Mouse (Mus musculus) hindbrain, embryonic 15.5 days (tissue): Measurements from ENCODE around the gene Tenm2. TPM values are rescaled to one million over a fixed set of nuclear protein-coding genes. Genes with fewer than 3 reads are reported as not detected.

Experiments
- ATAC-seq: fragments of 200-750 bp; cut with Nextera tagmentation; 2 replicates; pipeline ENCODE4 v1.8.0; 2017; ENCODE audit warnings: low read depth, moderate number of reproducible peaks, moderate TSS enrichment; ENCODE audit not compliant: low FRiP score
- H3K27ac ChIP-seq: fragments of 300-500 bp; sonication (generic); replicated peaks from 2 replicates; pipeline ENCODE4 v1.5.1; 2015; ENCODE audit warnings: mild to moderate bottlenecking, inconsistent platforms
- H3K27me3 ChIP-seq: fragments of 300-500 bp; sonication (generic); 2 replicates; pipeline ENCODE4 v1.6.1; 2015; ENCODE audit warnings: control low read depth, inconsistent platforms
- H3K36me3 ChIP-seq: fragments of 300-500 bp; sonication (generic); 2 replicates; pipeline ENCODE4 v1.6.1; 2015; ENCODE audit warnings: control low read depth, inconsistent platforms
- H3K4me1 ChIP-seq: fragments of 300-500 bp; sonication (generic); replicated peaks from 2 replicates; pipeline ENCODE4 v1.6.1; 2015; ENCODE audit warnings: control low read depth, inconsistent platforms
- H3K4me2 ChIP-seq: fragments of 300-500 bp; sonication (generic); 2 replicates; pipeline ENCODE4 v1.6.1; 2015; ENCODE audit warnings: moderate library complexity, mild to moderate bottlenecking, inconsistent platforms
- H3K4me3 ChIP-seq: fragments of 300-500 bp; sonication (generic); 2 replicates; pipeline ENCODE4 v1.5.1; 2015; ENCODE audit warnings: mild to moderate bottlenecking, inconsistent platforms
- H3K9ac ChIP-seq: fragments of 300-500 bp; sonication (generic); 2 replicates; pipeline ENCODE4 v1.6.1; 2015; ENCODE audit warnings: inconsistent platforms
- H3K9me3 ChIP-seq: fragments of 300-500 bp; sonication (generic); 2 replicates; pipeline ENCODE4 v1.6.1; 2016; ENCODE audit warnings: control low read depth, inconsistent platforms
- whole genome bisulfite sequencing: fragments of 180-500 bp; shearing (Covaris S2); methylation state at CpG from one replicate; pipeline ENCODE4 v1.1.7; 2015; 5-methylcytosine and 5-hydroxymethylcytosine counted together
- polyA plus RNA-seq: library from polyadenylated mRNA; unstranded; fragments of >200 nt; fragmentation: Nextera tagmentation; extraction: Ambion mirVana; gene quantifications from 2 replicates; pipeline ENCODE4 v1.2.1, GENCODE M21; 2015

Gene Tenm2
- polyA plus RNA-seq, 1 experiment from 2014 or later: 33.1 TPM

GRCm38 (mm10) chr11:36153450-36153849 lies 1082.3 kb downstream of the Tenm2 start:
- no peaks in the 10 kb centered on the region for H3K9me3 ChIP-seq
- no peaks in the 10 kb centered on the region for H3K27me3 ChIP-seq
- H3K27ac ChIP-seq: no peak overlapping the region
- WGBS: 47% methylated on average over 5 of the region's 5 CpGs
- no peak overlapping the region for H3K4me2 ChIP-seq
- H3K36me3 ChIP-seq: no peaks in the 10 kb centered on the region
- H3K9ac ChIP-seq: no peak overlapping the region
- ATAC-seq: no peak
- H3K4me1 ChIP-seq: peaks cover 18% of the 10 kb centered on the region
- H3K4me3 ChIP-seq: no peak overlapping the region

- Histone ChIP-seq H3K4me2 (peak overlapping the region; percentile 29; the same call in 1 of the 2 replicates), H3K27ac (no peak overlapping the region), H3K4me1 (peaks cover 17% of the 10 kb centered on the region), H3K9me3 (no peaks in the 10 kb centered on the region), H3K27me3 (no peaks in the 10 kb centered on the region), H3K36me3 (no peaks in the 10 kb centered on the region), H3K4me3 (no peak overlapping the region), H3K9ac (no peak overlapping the region)
- WGBS: 25% methylated on average over 9 of the region's 9 CpGs
- ATAC-seq: no peak
Observed at GRCm38 (mm10) chr11:36153011-36153410, 1082.8 kb downstream of the Tenm2 start.

GRCm38 (mm10) chr11:36152226-36152625 lies 1083.5 kb downstream of the Tenm2 start:
- ATAC-seq: peak; percentile 54; the same call in 1 of the 2 replicates
- H3K9me3 ChIP-seq: no peaks in the 10 kb centered on the region
- 9% methylated on average over 6 of the region's 6 CpGs for WGBS
- no peak overlapping the region for H3K4me3 ChIP-seq
- H3K4me2 ChIP-seq: peak overlapping the region; percentile 11
- H3K27ac ChIP-seq: 0 out of 2 replicates have a peak overlapping the region, but pooled peaks have one; percentile 8
- peaks cover 17% of the 10 kb centered on the region for H3K4me1 ChIP-seq
- H3K27me3 ChIP-seq: no peaks in the 10 kb centered on the region
- no peak overlapping the region for H3K9ac ChIP-seq
- H3K36me3 ChIP-seq: no peaks in the 10 kb centered on the region

- Histone ChIP-seq H3K4me2 (no peak overlapping the region), H3K36me3 (no peaks in the 10 kb centered on the region), H3K4me3 (no peak overlapping the region), H3K27me3 (no peaks in the 10 kb centered on the region), H3K9ac (no peak overlapping the region), H3K9me3 (no peaks in the 10 kb centered on the region), H3K4me1 (peaks cover 17% of the 10 kb centered on the region), H3K27ac (no peak overlapping the region)
- ATAC-seq: no peak
- WGBS: 80% methylated on average over 3 of the region's 3 CpGs
Observed at GRCm38 (mm10) chr11:36149092-36149491, 1086.7 kb downstream of the Tenm2 start.

GRCm38 (mm10) chr11:36145057-36145456 lies 1090.7 kb downstream of the Tenm2 start:
- H3K27ac ChIP-seq: no peak overlapping the region
- H3K27me3 ChIP-seq: no peaks in the 10 kb centered on the region
- WGBS: 65% methylated on average over 12 of the region's 12 CpGs
- H3K9me3 ChIP-seq: no peaks in the 10 kb centered on the region
- no peak overlapping the region for H3K9ac ChIP-seq
- no peak overlapping the region for H3K4me3 ChIP-seq
- no peaks in the 10 kb centered on the region for H3K36me3 ChIP-seq
- H3K4me2 ChIP-seq: no peak overlapping the region
- no peak for ATAC-seq
- peaks cover 5% of the 10 kb centered on the region; the same call in 1 of the 2 replicates for H3K4me1 ChIP-seq

GRCm38 (mm10) chr11:36140411-36140810 lies 1095.4 kb downstream of the Tenm2 start:
- no peaks in the 10 kb centered on the region for H3K27me3 ChIP-seq
- WGBS: 68% methylated on average over 10 of the region's 10 CpGs
- H3K4me2 ChIP-seq: no peak overlapping the region
- H3K9me3 ChIP-seq: no peaks in the 10 kb centered on the region
- no peak overlapping the region for H3K9ac ChIP-seq
- no peak overlapping the region for H3K27ac ChIP-seq
- ATAC-seq: no peak
- H3K4me1 ChIP-seq: peaks cover 22% of the 10 kb centered on the region
- no peak overlapping the region for H3K4me3 ChIP-seq
- H3K36me3 ChIP-seq: no peaks in the 10 kb centered on the region

GRCm38 (mm10) chr11:36139521-36139920 lies 1096.2 kb downstream of the Tenm2 start:
- Histone ChIP-seq H3K36me3 (no peaks in the 10 kb centered on the region), H3K4me1 (peaks cover 22% of the 10 kb centered on the region), H3K9ac (no peak overlapping the region), H3K9me3 (no peaks in the 10 kb centered on the region), H3K27me3 (no peaks in the 10 kb centered on the region), H3K27ac (no peak overlapping the region), H3K4me3 (no peak overlapping the region), H3K4me2 (no peak overlapping the region)
- 54% methylated on average over 16 of the region's 16 CpGs for WGBS
- ATAC-seq: no peak

- Histone ChIP-seq H3K27me3 (no peaks in the 10 kb centered on the region), H3K9ac (no peak overlapping the region), H3K4me3 (no peak overlapping the region), H3K27ac (no peak overlapping the region), H3K9me3 (no peaks in the 10 kb centered on the region), H3K4me1 (peaks cover 22% of the 10 kb centered on the region), H3K4me2 (no peak overlapping the region), H3K36me3 (no peaks in the 10 kb centered on the region)
- ATAC-seq: peak; percentile 61
- 31% methylated on average over 4 of the region's 4 CpGs for WGBS
Observed at GRCm38 (mm10) chr11:36137840-36138239, 1097.9 kb downstream of the Tenm2 start.

GRCm38 (mm10) chr11:36137276-36137675 lies 1098.5 kb downstream of the Tenm2 start:
- Histone ChIP-seq H3K9ac (no peak overlapping the region), H3K4me3 (no peak overlapping the region), H3K4me1 (peaks cover 22% of the 10 kb centered on the region), H3K9me3 (no peaks in the 10 kb centered on the region), H3K27me3 (no peaks in the 10 kb centered on the region), H3K36me3 (no peaks in the 10 kb centered on the region), H3K4me2 (no peak overlapping the region), H3K27ac (no peak overlapping the region)
- no peak for ATAC-seq
- 67% methylated on average over 6 of the region's 6 CpGs for WGBS

GRCm38 (mm10) chr11:36134645-36135044 lies 1101.1 kb downstream of the Tenm2 start:
- ATAC-seq: no peak
- H3K4me2 ChIP-seq: no peak overlapping the region

GRCm38 (mm10) chr11:36123275-36123674 lies 1112.5 kb downstream of the Tenm2 start:
- 39% methylated on average over 2 of the region's 2 CpGs for WGBS
- H3K27me3 ChIP-seq: no peaks in the 10 kb centered on the region
- no peak overlapping the region for H3K27ac ChIP-seq
- H3K9ac ChIP-seq: no peak overlapping the region
- no peaks in the 10 kb centered on the region for H3K36me3 ChIP-seq
- peaks cover 29% of the 10 kb centered on the region for H3K4me1 ChIP-seq
- no peak overlapping the region for H3K4me2 ChIP-seq
- no peaks in the 10 kb centered on the region for H3K9me3 ChIP-seq
- H3K4me3 ChIP-seq: no peak overlapping the region
- ATAC-seq: no peak

More at GRCm38 (mm10) chr11:36134645-36135044, 1101.1 kb downstream of the Tenm2 start:
- Histone ChIP-seq H3K9ac (no peak overlapping the region), H3K27ac (no peak overlapping the region), H3K27me3 (no peaks in the 10 kb centered on the region), H3K4me3 (no peak overlapping the region), H3K4me1 (peaks cover 17% of the 10 kb centered on the region; the same call in 1 of the 2 replicates), H3K9me3 (no peaks in the 10 kb centered on the region), H3K36me3 (no peaks in the 10 kb centered on the region)
- 22% methylated on average over 9 of the region's 9 CpGs for WGBS

- Histone ChIP-seq H3K9me3 (no peaks in the 10 kb centered on the region), H3K27me3 (no peaks in the 10 kb centered on the region), H3K27ac (peak overlapping the region; percentile 46), H3K9ac (no peak overlapping the region), H3K4me2 (no peak overlapping the region), H3K36me3 (no peaks in the 10 kb centered on the region), H3K4me1 (peaks cover 29% of the 10 kb centered on the region), H3K4me3 (no peak overlapping the region)
- 33% methylated on average over 8 of the region's 8 CpGs for WGBS
- ATAC-seq: peak; percentile 51; the same call in 1 of the 2 replicates
Observed at GRCm38 (mm10) chr11:36121410-36121929, 1114.3 kb downstream of the Tenm2 start.
